In genomic region chr8:126021932-126022331, GRCm38 (mm10) we compare ENCODE assay signal across 25 mouse cellular contexts. TPM values are rescaled to one million over a fixed set of nuclear protein-coding genes. Genes with fewer than 3 reads are reported as not detected.
"Had no signal": no experiment of that assay in that cellular context is flagged by ENCODE, and none has a peak within 500 bp of the region (broad histone marks: within the 10 kb centered on the region; RNA-seq: fewer than 3 reads in every experiment).

No protein-coding gene starts in this region.

- H3K4me3 ChIP-seq: kidney, embryonic 15.5 days; limb, embryonic 10.5 days; limb, embryonic 13.5 days; liver, embryonic 12.5 days; liver, embryonic 15.5 days; lung, embryonic 15.5 days; megakaryocyte, embryonic 14.5 days; midbrain, embryonic 10.5 days; midbrain, embryonic 13.5 days; myocyte; neural tube, embryonic 13.5 days; stomach, embryonic 15.5 days had no signal

- ATAC-seq: liver, embryonic 12.5 days; midbrain, embryonic 13.5 days; midbrain, embryonic 16.5 days had no signal

- DNase-seq: kidney, adult 8-10 months; kidney, postnatal 10 days; kidney, postnatal 36 days; liver; lung, adult 18-20 months; lung, postnatal 10 days; lung, postnatal 36 days; retina, postnatal 1 day; right cerebral cortex, postnatal 25 days; spleen, adult 18-20 months; thymus, postnatal 25 days had no signal

- H3K27me3 ChIP-seq: kidney, embryonic 15.5 days; limb, embryonic 13.5 days; liver, embryonic 12.5 days; liver, embryonic 15.5 days; lung, embryonic 15.5 days; megakaryocyte, embryonic 14.5 days; midbrain, embryonic 13.5 days; neural tube, embryonic 13.5 days; stomach, embryonic 15.5 days had no signal

- H3K27ac ChIP-seq: kidney, embryonic 15.5 days; limb, embryonic 10.5 days; limb, embryonic 13.5 days; liver, embryonic 12.5 days; liver, embryonic 15.5 days; lung, embryonic 15.5 days; midbrain, embryonic 10.5 days; midbrain, embryonic 13.5 days; neural tube, embryonic 13.5 days; stomach, embryonic 15.5 days had no signal

- H3K4me1 ChIP-seq: limb, embryonic 10.5 days; liver, embryonic 12.5 days; liver, embryonic 15.5 days; megakaryocyte, embryonic 14.5 days; midbrain, embryonic 10.5 days; midbrain, embryonic 13.5 days; neural tube, embryonic 13.5 days; stomach, embryonic 15.5 days had no signal

RNA-seq across cellular contexts. Expression of gene Kcnk1, which starts 27.0 kb away (rescaled TPM):
- total RNA-seq: monocyte, adult 5-6 weeks had no signal
- polyA plus RNA-seq: myocyte had no signal
